Mouse (Mus musculus) kidney, embryonic 16.5 days (tissue): ENCODE measurements around the gene Ssbp4. TPM values are rescaled to one million over a fixed set of nuclear protein-coding genes. Genes with fewer than 3 reads are reported as not detected.

ENCODE experiments used
- ATAC-seq: fragments of 200-750 bp; cut with Nextera tagmentation; 2 replicates; pipeline ENCODE4 v1.8.0; 2017; ENCODE audit warnings: moderate TSS enrichment; ENCODE audit not compliant: low FRiP score, low TSS enrichment
- H3K27ac ChIP-seq: fragments of 300-500 bp; sonication (generic); 2 replicates; pipeline ENCODE4 v1.5.1; 2014; ENCODE audit warnings: low read length
- H3K27me3 ChIP-seq: fragments of 300-500 bp; sonication (generic); 2 replicates; pipeline ENCODE4 v1.6.1; 2014; ENCODE audit warnings: low read length, control low read depth, mixed read lengths; ENCODE audit not compliant: insufficient read depth
- H3K36me3 ChIP-seq: fragments of 300-500 bp; sonication (generic); 2 replicates; pipeline ENCODE4 v1.6.1; 2014; ENCODE audit warnings: low read length, control low read depth, mixed read lengths; ENCODE audit not compliant: insufficient read depth
- H3K4me1 ChIP-seq: fragments of 300-500 bp; sonication (generic); 2 replicates; pipeline ENCODE4 v1.6.1; 2014; ENCODE audit warnings: low read length, control low read depth, mixed read lengths; ENCODE audit not compliant: insufficient read depth
- H3K4me2 ChIP-seq: fragments of 300-500 bp; sonication (generic); replicated peaks from 2 replicates; pipeline ENCODE4 v1.6.1; 2014; ENCODE audit warnings: low read depth, low read length
- H3K4me3 ChIP-seq: fragments of 300-500 bp; sonication (generic); 2 replicates; pipeline ENCODE4 v1.5.1; 2014; ENCODE audit warnings: mild to moderate bottlenecking, low read length
- H3K9ac ChIP-seq: fragments of 300-500 bp; sonication (generic); replicated peaks from 2 replicates; pipeline ENCODE4 v1.6.1; 2014; ENCODE audit warnings: low read length
- H3K9me3 ChIP-seq: fragments of 300-500 bp; sonication (generic); 2 replicates; pipeline ENCODE4 v1.6.1; 2016; ENCODE audit warnings: low read length, control low read depth
- WGBS: fragments of 180-500 bp; shearing (Covaris S2); extraction: QIAGEN DNeasy Blood & Tissue Kit; methylation state at CpG from one replicate; pipeline ENCODE4 v1.1.7; 2014; 5-methylcytosine and 5-hydroxymethylcytosine counted together
- polyA plus RNA-seq: library from polyadenylated mRNA; unstranded; fragments of >200 nt; fragmentation: Nextera tagmentation; extraction: Ambion mirVana; gene quantifications from 2 replicates; pipeline ENCODE4 v1.2.1, GENCODE M21; 2015

Ssbp4 gene
- polyA plus RNA-seq, 1 experiment from 2014 or later: 133 TPM

DNA sequence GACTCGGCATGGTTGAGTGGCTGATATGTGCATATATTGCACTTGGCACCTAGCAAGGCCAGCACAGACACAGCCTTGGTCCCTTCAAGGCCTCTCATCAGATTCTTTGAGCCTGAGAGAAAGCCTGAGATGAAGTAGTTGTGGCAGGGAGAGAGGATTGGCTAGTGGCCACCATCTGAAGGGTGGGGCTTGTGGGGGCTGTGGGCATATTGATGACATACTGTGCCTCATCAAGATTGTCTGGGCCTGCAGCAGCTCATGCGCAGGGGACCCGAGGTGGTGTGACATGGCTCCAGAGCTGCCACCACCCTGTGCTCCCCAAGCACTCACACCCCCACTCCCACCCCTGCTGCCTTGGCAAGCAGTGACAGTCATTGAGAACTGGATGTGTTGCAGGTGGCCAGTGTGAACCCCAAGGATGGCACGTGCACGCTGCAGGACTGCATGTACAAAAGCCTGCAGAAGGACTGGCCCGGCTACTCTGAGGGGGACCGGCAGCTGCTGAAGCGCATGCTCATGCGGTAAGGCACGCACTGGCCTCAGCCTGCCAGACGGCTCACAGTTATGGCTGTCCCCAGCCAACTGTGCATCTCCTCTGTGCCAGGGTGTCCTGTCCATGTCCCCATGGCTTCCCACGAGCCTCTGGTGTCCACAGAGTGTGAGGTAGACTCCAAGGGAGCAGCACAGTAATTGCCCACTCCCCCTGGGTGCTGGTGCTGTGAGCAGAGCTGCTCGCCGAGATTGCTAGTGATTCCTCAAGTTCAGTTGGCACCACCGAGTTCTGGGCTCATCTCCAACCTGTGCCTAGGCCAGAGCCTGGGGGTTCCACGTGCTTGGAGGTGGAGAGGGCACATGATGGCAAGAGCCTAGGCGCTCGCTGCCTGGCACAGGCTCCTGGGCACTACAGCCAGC, 24.9 kb downstream of the Ssbp4 start:
- H3K36me3 ChIP-seq: peaks cover 53% of the 10 kb centered on the region
- no peak for ATAC-seq
- WGBS: 91% methylated on average over 18 of the region's 18 CpGs

DNA sequence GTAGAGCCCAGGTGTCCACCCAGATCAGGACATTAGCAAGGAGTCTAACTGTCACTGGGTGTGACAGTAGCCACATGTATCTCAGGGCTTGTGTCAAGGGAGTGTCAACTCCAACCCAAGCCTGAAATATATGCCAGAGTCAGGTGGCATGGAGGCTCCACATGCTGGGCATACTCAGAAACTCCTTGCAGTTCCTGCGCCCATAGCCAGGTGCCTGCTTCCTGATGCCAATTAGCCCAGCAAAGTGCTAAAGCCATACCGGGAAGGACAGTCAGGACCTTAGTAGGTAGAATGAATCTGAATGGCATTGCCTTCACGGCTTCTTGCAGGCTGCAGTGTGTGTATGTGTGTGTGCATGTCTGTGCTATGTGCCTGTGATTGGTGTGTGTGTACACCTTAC, 31.5 kb downstream of the Ssbp4 start:
- 94% methylated on average over 3 of the region's 3 CpGs for WGBS

More for the DNA sequence above, 24.9 kb downstream of the Ssbp4 start:
- Histone ChIP-seq H3K9me3 (no peaks in the 10 kb centered on the region), H3K9ac (no peak overlapping the region), H3K4me1 (no peaks in the 10 kb centered on the region), H3K27me3 (no peaks in the 10 kb centered on the region), H3K4me3 (no peak overlapping the region), H3K4me2 (no peak overlapping the region), H3K27ac (no peak overlapping the region)

DNA sequence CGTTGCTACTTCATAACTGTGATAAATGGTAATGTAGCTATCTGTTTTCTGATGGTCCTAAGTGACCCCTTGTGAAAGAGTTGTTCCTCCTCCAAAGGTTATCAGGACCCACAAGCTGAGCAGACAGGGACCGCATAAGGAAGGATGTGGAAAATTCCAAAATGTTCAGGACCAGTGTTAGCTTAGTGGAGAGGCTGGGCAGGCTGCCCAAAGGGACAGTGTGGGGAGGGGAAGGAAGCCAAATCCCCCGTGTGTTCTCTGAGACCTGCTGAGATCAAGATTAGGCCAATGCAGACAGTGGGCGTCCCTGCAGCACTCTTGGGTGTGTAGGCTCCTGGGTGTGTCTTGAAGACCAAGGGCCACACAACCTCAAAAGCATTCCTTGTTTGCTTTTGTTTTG, 33.8 kb downstream of the Ssbp4 start:
- H3K27ac ChIP-seq: peak overlapping the region; percentile 35; the same call in 1 of the 2 replicates
- H3K4me3 ChIP-seq: no peak overlapping the region
- H3K9me3 ChIP-seq: no peaks in the 10 kb centered on the region
- ATAC-seq: peak; percentile 49; the same call in 1 of the 2 replicates
- H3K36me3 ChIP-seq: peaks cover 20% of the 10 kb centered on the region
- no peaks in the 10 kb centered on the region for H3K27me3 ChIP-seq
- 52% methylated on average over 4 of the region's 4 CpGs for WGBS
- H3K4me1 ChIP-seq: peaks cover 12% of the 10 kb centered on the region; the same call in 1 of the 2 replicates
- no peak overlapping the region for H3K9ac ChIP-seq
- no peak overlapping the region for H3K4me2 ChIP-seq

More for the DNA sequence above, 31.5 kb downstream of the Ssbp4 start:
- no peak overlapping the region for H3K4me2 ChIP-seq
- no peak for ATAC-seq
- H3K9ac ChIP-seq: no peak overlapping the region
- H3K9me3 ChIP-seq: no peaks in the 10 kb centered on the region
- no peak overlapping the region for H3K27ac ChIP-seq
- no peak overlapping the region for H3K4me3 ChIP-seq
- H3K27me3 ChIP-seq: no peaks in the 10 kb centered on the region
- peaks cover 8% of the 10 kb centered on the region; the same call in 1 of the 2 replicates for H3K4me1 ChIP-seq
- peaks cover 39% of the 10 kb centered on the region for H3K36me3 ChIP-seq

DNA sequence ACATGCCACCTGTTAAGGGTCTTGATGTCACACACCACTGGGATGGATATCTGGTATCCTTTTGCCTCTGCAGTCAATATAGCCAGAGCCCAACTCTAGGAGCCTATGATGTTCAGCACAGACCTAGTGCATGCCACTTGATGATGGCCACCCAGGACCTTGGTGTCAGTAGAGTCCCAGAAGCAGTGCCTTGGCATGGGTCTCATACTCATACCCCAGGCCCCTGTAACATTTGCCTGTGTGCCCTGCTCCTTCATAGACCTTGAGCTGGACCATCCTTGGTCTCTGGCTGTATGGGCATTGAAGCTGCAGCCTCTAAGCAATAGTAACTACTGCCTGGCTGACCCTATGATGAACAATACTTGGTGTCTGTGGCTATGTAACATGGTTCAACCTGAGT, 34.4 kb downstream of the Ssbp4 start:
- Histone ChIP-seq H3K27ac (peak overlapping the region; percentile 35; the same call in 1 of the 2 replicates), H3K4me2 (no peak overlapping the region), H3K27me3 (no peaks in the 10 kb centered on the region), H3K4me3 (no peak overlapping the region), H3K4me1 (peaks cover 12% of the 10 kb centered on the region; the same call in 1 of the 2 replicates), H3K9me3 (no peaks in the 10 kb centered on the region), H3K9ac (no peak overlapping the region), H3K36me3 (peaks cover 18% of the 10 kb centered on the region)
- no peak for ATAC-seq

DNA sequence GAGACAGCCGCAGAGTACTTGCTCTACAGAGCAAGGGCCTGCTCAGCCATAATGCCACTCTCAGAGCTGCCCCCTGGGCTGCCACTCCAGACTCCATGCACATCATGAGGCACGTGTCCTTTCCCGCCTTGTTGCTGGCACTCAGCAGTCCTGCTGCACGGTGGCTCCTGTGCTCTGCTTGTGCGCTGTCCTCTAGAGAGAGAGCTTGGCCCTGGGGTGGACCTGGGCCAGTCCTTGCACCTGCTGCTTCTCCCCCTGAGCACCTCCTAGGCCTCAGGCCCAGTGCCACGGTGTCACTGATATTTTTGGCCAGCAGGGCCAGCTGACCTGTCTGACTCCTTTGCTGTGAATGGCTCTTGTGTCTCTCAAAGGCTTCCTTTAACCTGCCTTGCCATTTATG, 37.7 kb downstream of the Ssbp4 start:
- Histone ChIP-seq H3K36me3 (0 out of 2 replicates have a peak, but pooled peaks cover 5% of the 10 kb centered on the region), H3K27ac (no peak overlapping the region), H3K27me3 (no peaks in the 10 kb centered on the region), H3K9me3 (no peaks in the 10 kb centered on the region), H3K4me3 (no peak overlapping the region), H3K9ac (no peak overlapping the region), H3K4me1 (peaks cover 12% of the 10 kb centered on the region; the same call in 1 of the 2 replicates), H3K4me2 (no peak overlapping the region)
- no peak for ATAC-seq
- WGBS: 80% methylated on average over 6 of the region's 6 CpGs

DNA sequence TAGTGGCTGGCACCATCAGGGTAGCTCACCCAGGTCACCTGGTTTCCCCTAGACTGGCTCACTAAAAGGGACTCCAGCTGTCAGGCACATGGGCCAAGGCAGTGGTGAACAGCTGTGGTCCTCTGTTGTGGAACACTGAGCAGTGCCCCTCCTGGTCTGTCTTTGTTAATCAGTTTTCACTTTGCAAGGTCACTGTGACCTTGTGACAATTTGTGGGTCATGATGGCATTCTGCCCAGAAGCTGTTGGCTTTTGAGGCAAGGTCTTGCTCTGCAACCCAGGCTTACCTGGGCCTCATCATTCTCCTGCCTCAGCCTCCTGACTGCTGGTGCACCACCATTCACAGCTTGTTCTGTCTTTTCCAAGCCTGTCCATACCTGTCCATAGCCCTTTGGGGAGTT, 38.3 kb downstream of the Ssbp4 start:
- no peak for ATAC-seq
- H3K27me3 ChIP-seq: no peaks in the 10 kb centered on the region
- no peak overlapping the region for H3K9ac ChIP-seq
- H3K27ac ChIP-seq: no peak overlapping the region
- peaks cover 18% of the 10 kb centered on the region for H3K4me1 ChIP-seq
- H3K4me3 ChIP-seq: no peak overlapping the region
- H3K36me3 ChIP-seq: 0 out of 2 replicates have a peak, but pooled peaks cover 5% of the 10 kb centered on the region
- H3K4me2 ChIP-seq: no peak overlapping the region
- no peaks in the 10 kb centered on the region for H3K9me3 ChIP-seq

DNA sequence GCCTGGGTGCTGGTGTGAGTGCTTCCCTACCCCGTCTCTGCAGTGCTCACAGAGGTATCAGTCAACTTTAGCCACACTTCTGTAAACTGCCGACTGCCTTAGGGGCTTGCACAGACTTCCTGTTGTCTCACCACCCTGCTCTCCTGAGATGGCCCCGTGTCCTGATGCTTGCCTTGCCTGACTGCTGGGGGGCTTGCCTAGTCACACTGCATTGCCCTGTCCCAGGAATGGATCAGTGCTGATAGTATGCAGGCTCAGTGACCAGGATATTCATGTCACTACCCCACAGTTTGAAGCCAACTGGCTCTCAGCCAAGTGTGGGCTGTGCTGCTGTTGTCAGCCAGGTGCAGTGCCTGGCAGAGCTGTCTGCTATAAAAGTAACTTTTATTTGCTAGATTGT, 43.1 kb downstream of the Ssbp4 start:
- H3K4me1 ChIP-seq: peaks cover 38% of the 10 kb centered on the region
- H3K4me2 ChIP-seq: no peak overlapping the region
- H3K27ac ChIP-seq: no peak overlapping the region
- no peak overlapping the region for H3K4me3 ChIP-seq
- no peaks in the 10 kb centered on the region for H3K36me3 ChIP-seq
- no peaks in the 10 kb centered on the region for H3K27me3 ChIP-seq
- H3K9me3 ChIP-seq: no peaks in the 10 kb centered on the region
- no peak for ATAC-seq
- 58% methylated on average over 3 of the region's 3 CpGs for WGBS
- H3K9ac ChIP-seq: no peak overlapping the region

DNA sequence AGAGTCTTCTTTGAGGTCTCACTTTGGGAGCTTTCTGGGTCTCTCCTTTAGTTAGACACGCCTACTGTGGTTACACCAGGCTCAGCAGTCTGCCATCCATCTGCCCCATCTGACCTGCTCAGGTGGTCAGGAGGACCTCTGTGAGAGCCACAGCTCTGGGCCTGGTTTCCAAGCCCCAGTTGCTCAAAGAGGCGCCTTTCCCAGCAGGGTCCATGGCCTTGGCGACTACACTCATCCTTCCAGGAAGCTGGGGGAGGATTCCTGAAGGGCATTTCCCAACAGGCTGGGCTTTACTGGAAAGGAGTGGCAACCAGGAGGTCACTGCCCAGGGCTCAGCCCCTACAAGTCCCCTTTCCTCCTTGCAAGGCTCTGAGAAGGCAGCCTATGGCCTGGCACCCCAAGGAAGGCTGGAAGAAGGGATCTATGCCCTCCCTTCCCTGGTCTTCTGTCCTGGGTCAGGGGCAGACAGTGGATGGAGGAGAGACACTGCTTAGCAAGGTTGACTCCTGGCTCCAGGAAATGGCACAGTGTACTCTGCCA, 43.9 kb downstream of the Ssbp4 start:
- Histone ChIP-seq H3K4me1 (peaks cover 41% of the 10 kb centered on the region), H3K9me3 (no peaks in the 10 kb centered on the region), H3K4me3 (no peak overlapping the region), H3K27me3 (no peaks in the 10 kb centered on the region), H3K4me2 (no peak overlapping the region), H3K36me3 (no peaks in the 10 kb centered on the region), H3K9ac (no peak overlapping the region), H3K27ac (no peak overlapping the region)
- ATAC-seq: no peak
- 64% methylated on average over 3 of the region's 3 CpGs for WGBS

DNA sequence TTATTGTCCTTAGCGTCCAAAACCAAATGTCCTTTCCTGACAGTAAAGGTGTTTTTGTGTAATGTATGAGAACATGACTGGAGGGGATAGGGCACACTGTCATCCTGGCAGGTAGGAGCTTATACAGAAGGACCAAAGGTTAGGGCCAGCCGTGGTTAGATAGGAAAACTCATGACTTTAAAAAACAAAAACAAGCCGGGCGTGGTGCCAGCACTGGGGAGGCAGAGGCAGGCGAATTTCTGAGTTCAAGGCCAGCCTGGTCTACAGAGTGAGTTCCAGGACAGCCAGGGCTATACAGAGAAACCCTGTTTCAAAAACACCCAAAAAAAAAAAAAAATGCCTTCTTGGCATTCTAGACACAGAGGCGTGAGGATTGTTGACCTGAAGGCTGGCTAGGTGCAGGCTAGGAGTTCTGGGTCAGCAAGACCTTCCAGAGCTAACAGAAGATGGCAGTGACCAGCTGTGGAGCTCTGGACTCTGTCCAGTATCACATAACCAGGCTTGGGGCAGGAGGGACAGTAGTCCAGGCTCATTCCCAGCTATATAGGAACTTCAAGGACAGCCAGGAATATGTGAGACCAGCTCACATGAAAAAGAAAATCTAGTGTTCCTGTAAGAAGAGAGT, 44.8 kb downstream of the Ssbp4 start:
- ATAC-seq: no peak
- no peaks in the 10 kb centered on the region for H3K36me3 ChIP-seq
- no peaks in the 10 kb centered on the region for H3K27me3 ChIP-seq
- 88% methylated on average over 6 of the region's 6 CpGs for WGBS
- no peak overlapping the region for H3K27ac ChIP-seq
- H3K4me3 ChIP-seq: no peak overlapping the region
- no peaks in the 10 kb centered on the region for H3K9me3 ChIP-seq
- no peak overlapping the region for H3K4me2 ChIP-seq
- H3K4me1 ChIP-seq: peaks cover 45% of the 10 kb centered on the region
- no peak overlapping the region for H3K9ac ChIP-seq
